Mouse (Mus musculus): ENCODE measurements at regions not wholly inside any gene's neighbourhood (a gene's known extent, or its start where the extent isn't known, plus 50 kb on each side); places are given as distances from the start of the nearest gene placed in this dataset.
A peak's percentile ranks its signal among the peaks of the same experiment; 100 is the strongest.
"Not testable (repeated sequence)": the region's sequence is repeated elsewhere in the genome, so short reads cannot be mapped to it uniquely, and the experiment has no call there.

GRCm38 (mm10) chr12:69524337-69525035 is 58.3 kb downstream of the Vcpkmt start:
- no peak for DNase-seq

DNA sequence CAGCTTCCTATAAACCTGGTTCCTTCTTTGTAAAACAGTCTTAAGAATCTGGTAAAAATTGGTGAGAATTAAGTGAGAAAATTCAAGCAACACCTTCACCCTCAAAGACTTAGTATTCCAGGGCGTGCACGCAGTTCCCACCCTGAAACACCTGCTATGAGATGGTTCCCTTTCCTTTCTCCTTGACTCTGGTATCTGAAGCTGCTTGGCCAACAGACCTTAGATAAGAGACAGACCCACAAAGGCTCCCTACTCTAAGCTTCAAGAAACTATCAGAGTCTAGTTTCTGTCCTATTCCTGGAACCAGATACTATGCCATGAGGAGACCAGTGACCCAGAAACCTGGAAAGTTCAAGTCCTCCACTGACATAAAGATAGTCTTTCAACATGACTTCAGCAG is 63.0 kb downstream of the Vcpkmt start:
- DNase-seq = no peak

GRCm38 (mm10) chr12:69519028-69519427 is 63.8 kb downstream of the Vcpkmt start:
- no peak for DNase-seq

GRCm38 (mm10) chr12:69517616-69518015 is 65.2 kb downstream of the Vcpkmt start:
- DNase-seq = no peak

- DNase-seq = no peak
Measured at GRCm38 (mm10) chr12:69516314-69516916, 66.4 kb downstream of the Vcpkmt start.

DNA sequence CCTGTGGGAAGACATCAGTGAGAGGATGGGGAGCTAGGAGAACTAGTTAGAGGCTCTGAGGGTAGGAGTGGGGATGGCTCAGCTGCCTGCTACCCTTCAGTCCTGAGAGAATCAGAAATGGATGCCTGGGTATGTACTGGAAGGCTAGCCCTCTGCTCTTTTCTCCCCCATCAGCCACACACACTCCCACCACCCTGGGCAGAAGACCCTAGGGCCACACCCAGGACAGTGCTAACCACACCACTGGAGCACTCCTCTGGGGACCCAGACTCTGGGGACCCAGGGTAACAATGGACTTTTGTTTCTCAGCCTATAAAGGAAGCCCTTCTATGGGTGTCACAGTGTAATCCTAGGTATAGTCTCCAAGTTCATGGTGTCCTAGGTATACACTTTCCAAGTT is 67.0 kb downstream of the Vcpkmt start:
- DNase-seq = no peak

GRCm38 (mm10) chr12:69515117-69515516 is 67.7 kb downstream of the Vcpkmt start:
- no peak for DNase-seq

GRCm38 (mm10) chr12:69513166-69513565 is 69.7 kb downstream of the Vcpkmt start:
- DNase-seq = no peak

DNA sequence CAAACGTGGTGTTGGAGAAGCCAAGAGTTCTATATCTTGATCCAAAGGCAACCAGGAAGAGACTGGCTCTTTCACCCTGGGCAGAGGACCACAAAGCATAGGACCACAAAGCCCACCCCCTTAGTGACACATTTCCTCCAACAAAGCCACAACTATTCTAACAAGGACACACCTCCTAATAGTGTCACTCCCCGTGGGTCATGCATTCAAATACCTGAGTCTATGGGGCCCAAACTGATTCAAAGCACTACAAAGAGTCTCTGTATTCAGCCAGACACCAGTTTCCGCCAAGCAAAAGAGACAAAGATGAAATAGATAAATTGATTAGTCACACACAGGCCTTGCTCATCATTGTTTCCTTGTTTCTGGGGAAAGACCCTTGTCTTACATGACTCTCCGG is 72.1 kb downstream of the Vcpkmt start:
- no peak for DNase-seq

- not testable (repeated sequence) for DNase-seq
Measured at GRCm38 (mm10) chr12:69509180-69509579, 73.6 kb downstream of the Vcpkmt start.

GRCm38 (mm10) chr12:69507906-69508305 is 74.9 kb downstream of the Vcpkmt start:
- no peak for DNase-seq

DNA sequence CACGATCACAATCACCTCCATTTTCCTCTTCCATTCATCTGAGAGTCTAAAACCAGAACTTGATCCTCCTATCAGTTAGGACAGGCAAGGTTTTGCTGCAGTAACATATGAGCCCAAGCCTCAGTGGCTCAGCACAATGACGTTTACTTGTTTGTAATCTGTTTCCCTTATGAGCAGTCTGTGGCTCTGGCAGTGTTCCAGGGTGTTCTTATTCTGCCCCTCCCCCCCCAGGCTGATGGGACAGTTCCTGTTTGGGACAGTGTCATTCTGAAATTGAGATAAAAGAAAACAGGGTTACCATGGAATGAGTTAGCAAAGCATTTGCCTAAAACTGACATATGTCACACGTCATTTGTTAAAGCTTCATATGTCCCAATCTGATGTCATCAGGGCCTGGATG is 75.5 kb downstream of the Vcpkmt start:
- peak; percentile 48 for DNase-seq

- no peak for DNase-seq
Measured at GRCm38 (mm10) chr12:69502706-69503070, 80.1 kb downstream of the Vcpkmt start.

GRCm38 (mm10) chr12:69501783-69502705 is 80.8 kb downstream of the Vcpkmt start:
- DNase-seq = peak; percentile 82

DNA sequence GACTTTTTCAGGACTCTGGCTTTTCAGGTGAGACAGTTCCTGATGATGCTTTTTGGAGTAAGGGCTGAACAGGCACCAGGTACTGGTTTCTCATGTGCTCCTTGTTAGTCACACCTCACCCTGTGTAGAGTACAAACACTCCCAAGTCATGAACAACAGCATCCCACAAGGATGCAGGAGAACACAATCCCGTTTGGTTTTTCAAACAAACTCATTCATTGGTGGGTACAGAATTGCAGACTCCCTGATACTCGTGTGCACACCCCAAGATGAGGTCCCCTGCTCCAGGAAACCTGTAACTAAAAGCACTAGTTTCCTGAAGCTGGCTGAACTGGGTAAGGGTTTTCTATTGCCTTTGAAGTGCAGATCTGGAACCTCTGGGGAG is 81.5 kb downstream of the Vcpkmt start:
- DNase-seq = no peak

DNA sequence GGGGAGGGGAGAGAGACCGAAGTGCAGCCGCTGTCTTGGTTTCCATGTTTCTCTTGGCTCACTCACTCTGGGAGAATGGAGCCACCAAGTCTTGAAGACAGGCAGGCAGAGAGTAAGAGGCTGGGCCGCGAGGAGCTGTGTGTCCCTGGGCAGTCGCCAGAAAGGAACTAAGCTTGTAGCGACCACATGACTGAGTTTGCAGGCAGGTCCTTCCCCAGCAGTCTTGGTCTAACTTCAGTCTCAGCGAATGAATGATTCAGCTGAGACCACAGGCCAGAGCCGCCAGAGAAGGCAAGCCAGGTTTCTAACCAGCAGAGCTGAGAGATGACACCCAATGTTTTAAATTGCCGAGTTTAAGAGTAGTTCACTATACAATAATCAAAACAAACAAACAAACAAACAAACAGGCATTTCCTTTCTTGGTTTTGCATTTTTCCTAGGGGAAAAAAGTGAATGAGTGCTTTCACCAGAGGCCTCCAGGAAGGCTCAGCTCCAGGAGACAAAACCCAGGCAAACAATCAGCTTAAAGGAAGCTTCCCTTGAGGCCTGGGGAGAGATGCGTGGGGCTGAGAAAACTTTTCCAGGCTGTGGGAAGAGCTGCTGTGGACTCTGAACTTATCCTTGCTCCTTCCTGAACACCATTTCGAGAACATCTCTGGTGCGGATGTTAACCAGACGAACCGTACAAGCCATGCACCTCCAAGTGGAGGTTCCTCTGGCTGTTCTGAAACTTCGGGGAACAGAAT is 82.1 kb downstream of the Vcpkmt start:
- DNase-seq = peak; percentile 64

DNA sequence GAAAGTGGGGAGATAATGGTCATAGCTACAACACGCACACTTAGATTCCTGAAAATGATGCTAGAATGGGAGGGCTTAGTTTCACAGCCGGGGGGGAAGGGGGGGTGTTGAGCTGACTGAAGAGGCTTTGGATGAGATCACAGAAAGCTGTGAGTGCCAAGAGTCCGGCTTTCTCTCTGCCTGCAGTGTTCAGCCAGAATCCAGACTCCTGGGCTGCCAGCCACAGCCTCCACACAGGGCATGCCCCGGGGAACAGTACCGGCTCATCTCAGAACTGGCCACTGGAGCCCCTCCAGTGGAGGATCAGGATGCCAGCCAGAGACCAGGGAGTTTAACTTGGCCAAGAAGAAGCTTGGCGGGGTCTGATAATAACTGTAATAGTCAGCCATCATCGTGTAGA is 85.7 kb downstream of the Vcpkmt start:
- DNase-seq = peak; percentile 70

- DNase-seq = no peak
Measured at GRCm38 (mm10) chr12:69496341-69496904, 86.4 kb downstream of the Vcpkmt start.

DNA sequence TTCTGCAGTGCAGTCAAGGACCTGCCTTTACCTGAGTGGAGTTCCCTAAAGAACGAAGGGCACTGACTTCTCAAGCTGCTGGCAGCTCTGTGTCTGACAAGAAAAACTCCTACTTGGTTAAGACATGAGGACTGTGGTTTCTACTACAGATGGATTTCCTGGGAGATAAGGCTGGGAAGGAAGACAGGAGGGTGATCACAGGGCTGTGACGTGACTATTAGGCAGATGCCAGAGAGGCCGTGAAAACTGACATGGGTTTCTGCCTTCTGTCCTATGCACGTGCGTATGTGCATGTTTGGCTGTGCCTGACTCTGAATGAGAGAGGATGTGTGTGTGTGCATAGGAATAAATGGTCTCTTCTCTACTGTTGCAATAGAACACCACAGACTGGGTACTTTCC is 87.1 kb downstream of the Vcpkmt start:
- DNase-seq = no peak

- DNase-seq = peak; percentile 70
Measured at GRCm38 (mm10) chr12:69494648-69495047, 88.2 kb downstream of the Vcpkmt start.

DNA sequence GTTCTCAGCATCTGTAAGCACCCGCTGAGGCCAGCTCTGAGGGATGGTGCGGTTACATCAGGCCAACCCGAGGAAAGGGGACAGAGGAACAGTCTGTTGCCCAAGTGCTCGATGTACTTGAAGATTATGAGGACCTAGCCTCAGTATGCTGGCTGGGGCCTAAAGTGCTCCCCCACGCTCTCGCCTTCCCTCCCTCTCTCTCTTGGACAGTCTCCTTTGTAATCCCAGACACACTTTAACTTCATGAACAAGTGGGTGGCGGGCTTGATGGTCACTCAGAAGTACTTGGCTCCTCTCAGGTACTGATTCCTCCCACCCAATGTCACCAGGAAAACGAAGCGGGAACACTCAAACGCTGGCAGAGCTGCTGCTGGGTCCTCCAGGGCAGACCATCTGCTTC is 93.1 kb downstream of the Vcpkmt start:
- peak; percentile 58 for DNase-seq

GRCm38 (mm10) chr12:69486903-69487302 is 95.9 kb downstream of the Vcpkmt start:
- DNase-seq = no peak
